Mouse (Mus musculus): ENCODE measurements at regions not wholly inside any gene's neighbourhood (a gene's known extent, or its start where the extent isn't known, plus 50 kb on each side); places are given as distances from the start of the nearest gene placed in this dataset.

DNA sequence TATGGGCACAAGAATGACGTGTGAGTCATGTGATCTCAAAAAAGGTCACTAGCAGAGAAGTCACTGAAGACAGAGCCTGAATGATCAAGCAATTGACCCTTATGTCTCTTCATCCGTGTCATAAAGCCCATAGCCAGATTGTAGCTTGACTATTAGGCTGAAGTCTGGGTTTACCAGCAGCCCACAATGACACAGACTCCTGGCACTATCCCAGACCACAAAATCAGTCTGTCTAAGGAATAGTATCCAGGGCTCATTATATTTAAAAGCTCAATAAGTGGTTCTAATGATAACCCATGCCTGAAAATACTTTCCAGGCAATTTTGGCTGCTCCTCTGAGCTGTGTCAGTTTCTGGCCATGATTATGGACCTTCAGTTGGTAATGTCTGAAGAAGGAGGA is 59.2 kb upstream of the Cacul1 start:
- no peaks in the 10 kb centered on the region for H3K36me3 ChIP-seq (ENCODE audit: control insufficient read depth, insufficient read depth, low read length)
- H3K9ac ChIP-seq (ENCODE audit: low read length): no peak overlapping the region
- ATAC-seq (ENCODE audit: insufficient number of reproducible peaks, insufficient read depth, low FRiP score, low read depth): no peak
- no peak overlapping the region for H3K27ac ChIP-seq (replicated peaks in 1 of 2; ENCODE audit: control insufficient read depth in 1 of 2, insufficient read depth in 1 of 2, low read depth in 2 of 2, low read length in 2 of 2)
- no peaks in the 10 kb centered on the region for H3K4me1 ChIP-seq (ENCODE audit: control insufficient read depth in 2 of 2, insufficient read depth in 2 of 2, low read length in 2 of 2)
- H3K4me2 ChIP-seq (ENCODE audit: low read length): no peak overlapping the region
- no peaks in the 10 kb centered on the region for H3K27me3 ChIP-seq (ENCODE audit: control insufficient read depth, insufficient read depth, low read length)
- 65% methylated on average over 2 of the region's 2 CpGs for WGBS
- no peaks in the 10 kb centered on the region for H3K9me3 ChIP-seq (ENCODE audit: control insufficient read depth, low read length)
- H3K4me3 ChIP-seq (ENCODE audit: control insufficient read depth in 1 of 2, insufficient read depth in 1 of 2, low read depth in 1 of 2, low read length in 2 of 2): no peak overlapping the region
